Mouse (Mus musculus) MN1 (cell line): Measurements from ENCODE around the gene Epb41l4b.

ENCODE experiments used
- DNase-seq: peaks from one replicate; pipeline ENCODE4 v3.0.0-alpha.2; 2016; ENCODE audit warnings: low spot score

The Epb41l4b gene

GRCm38 (mm10) chr4:57153068-57153835 lies 10.0 kb upstream of the Epb41l4b start:
- peak; percentile 7 for DNase-seq

DNA sequence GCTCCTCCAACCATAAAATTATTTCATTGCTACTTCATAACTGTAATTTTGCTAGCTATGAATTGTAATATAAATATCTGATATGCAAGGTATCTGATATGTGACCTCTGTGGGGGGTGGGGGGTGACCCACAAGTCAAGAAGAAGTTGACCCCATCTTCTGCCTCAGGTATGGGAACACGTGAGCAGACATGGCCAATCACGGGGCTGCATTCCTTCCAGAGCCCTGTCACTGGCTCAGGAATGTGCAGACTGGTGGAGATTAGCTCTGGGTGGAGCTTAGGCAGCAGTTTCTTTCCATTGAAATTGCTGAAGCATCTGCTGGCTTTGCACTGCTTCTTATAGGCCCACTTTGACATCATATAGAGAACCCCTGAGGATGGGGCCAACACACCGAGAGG lies 4.9 kb upstream of the Epb41l4b start:
- no peak for DNase-seq

DNA sequence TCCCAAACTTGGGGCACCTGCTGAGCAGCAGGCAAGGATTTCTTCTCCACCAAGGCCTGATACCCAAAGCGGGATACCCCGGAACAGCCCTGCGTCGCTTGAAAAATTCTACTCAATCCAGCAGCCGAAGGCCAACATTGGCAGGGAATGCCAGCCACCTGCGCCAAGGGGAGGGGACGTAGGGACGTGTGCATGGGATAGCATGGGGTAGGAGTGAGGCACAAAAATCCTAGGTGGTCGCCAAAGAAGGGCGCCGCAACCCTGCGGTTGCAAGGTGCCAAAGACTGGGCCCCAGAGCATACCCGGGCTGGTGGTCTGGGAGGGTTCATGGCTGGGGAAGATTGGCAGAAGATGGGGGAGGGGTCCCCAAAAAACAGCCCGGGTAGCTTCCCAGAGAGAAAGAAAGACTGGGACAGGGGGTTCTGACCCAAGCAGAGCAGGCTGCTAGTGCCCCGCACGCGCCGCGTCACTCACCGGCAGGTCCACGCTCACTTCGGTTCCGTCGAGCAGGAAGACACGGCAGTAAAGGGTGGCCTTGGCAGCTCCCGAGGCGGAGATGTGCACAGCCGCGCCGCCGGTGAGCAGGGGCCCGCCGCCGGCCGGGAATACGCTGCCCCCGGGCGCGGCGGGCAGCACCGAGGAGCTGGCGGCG lies 737 bp downstream of the Epb41l4b start:
- DNase-seq = no peak

DNA sequence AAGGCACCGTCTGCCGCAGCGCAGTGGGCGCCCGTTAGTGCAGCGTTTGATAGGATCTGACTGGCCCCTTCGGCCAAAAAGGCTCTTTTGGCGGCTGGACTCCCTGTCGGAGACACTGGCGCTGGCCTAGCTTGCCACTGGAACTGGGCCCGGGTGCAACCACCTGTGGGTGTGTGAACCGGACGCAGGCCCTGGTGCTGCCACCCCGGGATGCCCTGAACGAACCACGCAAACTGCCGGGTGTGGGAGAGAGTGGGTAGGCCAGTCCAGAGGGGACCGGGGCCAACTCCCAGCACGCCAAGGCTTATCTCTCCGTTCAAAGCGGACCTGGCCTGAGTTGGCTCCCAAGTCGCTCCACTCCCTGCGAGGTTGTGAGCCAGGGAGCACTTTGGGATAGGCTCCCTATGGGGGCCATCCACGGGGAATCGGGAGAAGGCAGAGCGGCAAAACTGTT lies 1.3 kb downstream of the Epb41l4b start:
- DNase-seq = no peak

- DNase-seq = no peak
These were observed 2.1 kb downstream of the Epb41l4b start for GRCm38 (mm10) chr4:57140992-57141717.

DNA sequence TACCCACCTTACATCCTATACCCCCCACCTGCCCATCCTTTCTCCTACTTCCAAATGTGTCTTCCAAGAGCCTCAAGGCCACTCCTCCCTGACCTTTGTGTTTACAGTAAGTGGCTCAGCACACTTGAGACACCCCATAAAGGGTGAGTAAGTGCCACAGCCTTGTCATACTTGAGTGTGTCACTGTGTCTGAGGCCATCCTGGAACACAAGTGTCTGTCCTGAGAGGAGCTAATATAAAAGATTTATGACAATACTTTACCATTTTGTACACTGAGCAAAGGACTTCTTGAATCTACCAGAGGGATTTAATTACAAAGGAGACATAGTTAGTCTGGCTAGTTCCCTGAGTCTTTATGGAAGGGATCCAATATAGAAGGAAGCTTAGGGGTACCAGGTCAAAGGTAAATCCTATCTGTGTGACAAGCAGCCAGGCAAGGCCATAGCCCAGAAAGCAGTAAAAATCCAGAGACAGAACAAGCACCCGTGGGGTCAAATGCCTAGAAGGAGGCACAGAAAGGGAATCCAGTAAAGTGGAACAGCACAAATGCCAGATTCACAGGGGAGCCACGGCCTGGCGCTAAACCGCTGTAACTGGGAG lies 2.9 kb downstream of the Epb41l4b start:
- no peak for DNase-seq

DNA sequence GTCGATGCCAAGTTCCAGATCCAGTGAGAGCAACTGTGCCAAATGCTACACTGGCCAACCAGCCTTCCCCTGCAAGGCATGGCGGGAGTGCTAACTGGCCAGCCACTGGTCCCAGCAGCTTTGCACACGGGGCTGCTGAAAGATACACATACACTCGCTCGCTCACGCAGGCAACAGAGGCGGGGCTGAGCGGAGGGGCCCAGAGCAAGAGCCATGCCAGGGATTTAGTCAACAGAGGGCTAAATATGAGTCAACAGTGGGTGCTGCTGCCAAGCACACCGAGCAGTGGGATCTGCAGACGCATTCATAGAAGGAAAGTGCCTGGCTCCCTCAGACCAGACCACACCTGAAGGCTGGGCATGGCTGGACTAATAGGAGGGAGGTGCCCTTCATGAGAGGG lies 3.8 kb downstream of the Epb41l4b start:
- DNase-seq = peak; percentile 8

- no peak for DNase-seq
These were observed 5.2 kb downstream of the Epb41l4b start for GRCm38 (mm10) chr4:57138093-57138440.

DNA sequence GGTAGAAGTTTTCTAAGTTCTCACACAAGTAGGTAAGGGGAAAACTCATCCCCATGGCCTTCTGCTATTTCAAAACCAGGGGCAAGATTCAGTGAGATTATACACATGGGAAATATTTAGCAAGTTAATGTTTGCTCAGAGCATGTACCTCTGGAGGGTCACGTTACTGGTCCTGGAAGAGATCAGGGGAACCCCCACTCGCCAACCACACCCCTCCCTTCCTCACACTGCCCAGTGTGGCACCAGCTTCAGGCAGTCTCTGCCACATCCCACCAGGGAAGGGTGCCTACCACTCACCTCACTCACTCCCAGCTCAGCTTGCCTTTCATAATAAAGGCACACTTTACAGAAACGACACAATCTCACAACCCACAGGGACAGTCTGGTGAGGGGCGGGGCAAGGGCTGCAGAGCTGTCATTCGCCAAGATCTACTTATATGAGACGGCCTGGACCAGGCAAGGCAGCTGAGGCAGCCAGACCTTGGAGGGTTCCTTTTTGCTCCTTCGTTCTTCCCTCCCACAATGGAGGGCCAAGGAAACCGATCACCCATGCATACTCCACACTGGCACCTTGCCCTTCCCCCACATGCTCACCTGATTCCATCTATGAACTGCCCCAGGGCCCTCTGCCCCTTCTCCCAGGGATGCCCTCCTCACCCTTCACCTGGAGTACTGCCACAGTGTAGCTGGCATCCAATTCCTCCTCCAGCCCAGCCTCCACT lies 5.7 kb downstream of the Epb41l4b start:
- DNase-seq = no peak

DNA sequence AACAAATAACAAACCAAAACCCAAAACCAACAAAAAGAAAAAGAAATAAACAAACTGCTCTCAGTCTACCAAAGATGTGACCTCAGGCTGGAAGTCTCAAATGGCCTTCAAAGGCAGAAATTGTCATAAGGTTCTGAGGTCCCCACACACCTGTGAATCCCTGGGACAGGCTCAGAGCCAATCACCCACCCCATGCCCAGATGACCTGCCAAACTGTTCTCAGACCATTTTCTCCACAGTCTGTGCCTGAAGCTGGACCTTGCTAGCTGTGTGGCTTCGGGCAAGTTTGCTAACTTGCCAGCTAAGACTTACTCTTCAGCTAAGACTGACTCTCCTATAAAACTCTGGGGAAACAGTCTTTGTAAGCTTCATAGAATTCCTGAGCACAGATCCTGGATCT lies 7.8 kb downstream of the Epb41l4b start:
- DNase-seq = no peak

- DNase-seq = no peak
These were observed 8.7 kb downstream of the Epb41l4b start for GRCm38 (mm10) chr4:57134554-57134953.

DNA sequence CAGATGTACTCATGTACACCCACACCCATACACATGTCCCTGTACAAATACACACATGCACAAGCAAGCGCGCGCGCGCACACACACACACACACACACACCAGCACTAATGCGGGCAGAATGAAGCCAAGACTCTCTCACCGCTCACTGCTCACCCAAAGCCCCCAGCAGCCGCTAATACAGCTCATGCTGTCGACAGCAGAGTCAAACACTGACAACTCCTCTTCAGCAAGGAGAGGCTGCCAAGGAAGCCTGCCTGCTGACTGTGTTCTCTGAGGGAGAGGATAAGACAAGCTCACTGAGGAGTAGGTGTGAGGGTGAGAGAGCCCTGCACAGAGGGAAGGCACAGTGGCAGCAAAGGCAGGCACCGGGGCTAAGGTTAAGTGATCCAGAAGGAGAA lies 11.4 kb downstream of the Epb41l4b start:
- DNase-seq = no peak

GRCm38 (mm10) chr4:57129718-57130515 lies 13.3 kb downstream of the Epb41l4b start:
- no peak for DNase-seq

GRCm38 (mm10) chr4:57123003-57123402 lies 20.2 kb downstream of the Epb41l4b start:
- no peak for DNase-seq

DNA sequence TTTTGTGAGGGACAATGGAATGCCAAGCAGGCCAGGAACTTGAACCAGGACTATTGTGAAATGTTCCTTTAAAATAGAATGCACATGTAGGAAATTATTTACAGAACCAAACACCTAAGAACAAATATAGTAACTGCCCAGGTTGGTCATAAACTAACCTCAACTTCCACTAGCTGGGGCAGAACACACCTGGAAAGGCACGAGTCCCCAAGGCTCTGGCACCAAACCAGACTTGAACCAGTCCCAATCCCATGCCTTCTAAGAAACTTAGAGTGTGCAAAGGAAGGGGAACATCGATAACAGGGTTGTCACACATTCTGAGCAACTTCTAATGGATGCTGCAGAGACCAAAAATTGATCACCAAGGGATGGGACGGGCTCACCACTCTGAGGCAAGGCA lies 21.1 kb downstream of the Epb41l4b start:
- no peak for DNase-seq

GRCm38 (mm10) chr4:57120563-57120962 lies 22.7 kb downstream of the Epb41l4b start:
- no peak for DNase-seq

- no peak for DNase-seq
These were observed 23.3 kb downstream of the Epb41l4b start for GRCm38 (mm10) chr4:57119976-57120375.

- no peak for DNase-seq
These were observed 24.4 kb downstream of the Epb41l4b start for GRCm38 (mm10) chr4:57118883-57119282.

DNA sequence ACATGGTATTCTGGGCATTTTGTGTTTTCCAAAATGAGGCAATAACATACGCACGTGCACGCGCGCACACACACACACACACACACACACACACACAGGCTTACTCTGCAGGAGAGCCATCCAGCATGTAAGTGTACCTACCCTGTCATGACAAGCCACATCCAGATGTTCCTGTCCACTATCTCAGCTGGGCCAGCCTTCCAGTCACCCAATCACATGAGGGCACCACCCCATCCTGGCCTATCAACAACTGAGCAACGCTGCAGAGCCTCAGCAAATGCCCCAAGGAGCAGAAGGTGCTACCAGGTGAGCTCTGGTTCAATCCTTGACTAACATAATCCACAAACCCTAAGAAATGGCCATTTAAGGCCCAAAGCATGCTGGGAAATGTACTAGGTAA lies 27.0 kb downstream of the Epb41l4b start:
- DNase-seq = no peak

DNA sequence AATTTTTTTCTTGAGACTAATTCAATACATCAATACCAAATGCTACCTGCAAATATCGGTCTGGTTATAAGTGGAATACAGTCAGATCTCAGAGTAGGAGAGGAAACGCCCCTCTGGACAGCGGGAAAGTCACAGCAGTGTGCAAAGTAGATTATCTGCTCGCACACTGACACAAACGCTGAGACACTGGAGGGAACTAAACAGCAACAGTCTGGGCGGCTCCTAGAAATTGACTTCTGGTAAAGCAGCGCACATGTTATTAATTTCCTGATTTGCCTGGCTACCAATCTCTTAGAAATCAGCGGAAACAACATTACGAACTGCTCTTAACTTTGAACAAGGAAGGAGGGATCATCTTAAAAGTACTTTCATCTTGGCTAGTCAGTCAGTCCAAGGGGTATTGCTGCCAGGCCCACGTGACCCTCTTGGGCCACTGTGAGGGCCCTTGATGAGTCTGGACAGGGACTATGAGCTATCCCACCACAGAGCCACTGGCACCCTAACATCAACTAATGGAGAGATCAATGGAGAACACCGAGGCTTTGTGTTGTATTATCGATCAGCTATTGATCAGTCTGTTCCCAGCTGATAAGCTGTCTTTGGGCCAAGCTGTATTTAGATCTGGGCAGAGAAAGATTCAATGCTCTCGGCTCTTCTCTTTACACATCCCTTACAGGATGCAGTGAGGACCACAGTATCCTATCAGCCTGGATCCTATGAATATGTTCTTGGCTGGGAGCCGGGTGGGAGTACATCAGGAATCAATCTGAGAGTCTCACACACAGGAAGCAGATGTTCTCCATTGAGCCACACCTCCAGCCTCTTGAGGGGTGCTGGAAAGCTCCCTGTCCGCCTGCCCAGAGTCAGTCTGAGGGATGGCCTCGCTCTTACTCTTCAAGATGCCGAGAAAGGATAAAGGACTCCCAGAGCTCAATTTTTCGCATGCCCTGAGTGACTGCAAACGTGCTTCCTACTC lies 28.3 kb downstream of the Epb41l4b start:
- no peak for DNase-seq
